Mouse (Mus musculus): ENCODE results near the gene Gm28042. TPM values are rescaled to one million over a fixed set of nuclear protein-coding genes. Genes with fewer than 3 reads are reported as not detected.

Gene Gm28042
- total RNA-seq, 2 experiments from 2014 or later = 1.0 TPM; not detected in 1

DNA sequence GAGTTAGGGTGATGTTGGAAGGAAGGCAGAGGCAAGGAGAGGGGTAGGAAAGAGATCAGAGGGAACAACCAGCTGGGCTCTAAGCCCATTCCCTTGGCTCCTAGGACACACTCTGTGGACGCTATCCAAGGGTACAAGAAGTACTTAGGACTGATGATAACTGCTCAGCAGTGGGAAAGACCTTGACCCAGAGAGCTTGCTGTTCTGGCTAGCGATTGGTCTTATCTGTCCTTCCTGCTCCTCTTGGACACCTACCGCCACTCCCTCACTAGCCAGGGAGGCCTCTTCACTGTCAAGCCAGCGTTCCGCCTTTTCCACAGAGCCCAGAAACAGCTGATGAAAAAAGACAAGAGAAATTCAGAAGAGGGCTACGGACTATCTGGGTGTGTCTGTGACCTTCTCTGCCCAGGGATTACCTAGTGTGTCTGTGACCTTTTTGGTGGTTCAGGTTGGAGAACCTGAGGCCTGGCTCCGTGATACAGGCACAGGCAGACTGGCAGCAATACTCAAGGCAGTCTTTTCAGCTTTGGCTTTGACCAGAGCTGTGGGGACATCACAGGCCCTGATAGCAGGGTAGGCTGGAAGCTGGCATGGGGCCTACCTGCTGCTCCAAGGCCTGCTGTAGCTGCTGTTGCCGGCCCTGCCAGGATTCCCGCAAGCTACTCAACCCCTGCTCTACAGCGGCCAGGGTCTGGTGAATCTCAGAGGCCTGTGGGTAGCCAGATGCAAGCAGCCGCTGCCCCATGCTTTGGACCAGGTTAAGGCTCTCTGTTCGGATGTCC, 27.7 kb downstream of the Gm28042 start:
- ATAC-seq (replicated peaks; ENCODE audit: poor library complexity, severe bottlenecking) = no peak

DNA sequence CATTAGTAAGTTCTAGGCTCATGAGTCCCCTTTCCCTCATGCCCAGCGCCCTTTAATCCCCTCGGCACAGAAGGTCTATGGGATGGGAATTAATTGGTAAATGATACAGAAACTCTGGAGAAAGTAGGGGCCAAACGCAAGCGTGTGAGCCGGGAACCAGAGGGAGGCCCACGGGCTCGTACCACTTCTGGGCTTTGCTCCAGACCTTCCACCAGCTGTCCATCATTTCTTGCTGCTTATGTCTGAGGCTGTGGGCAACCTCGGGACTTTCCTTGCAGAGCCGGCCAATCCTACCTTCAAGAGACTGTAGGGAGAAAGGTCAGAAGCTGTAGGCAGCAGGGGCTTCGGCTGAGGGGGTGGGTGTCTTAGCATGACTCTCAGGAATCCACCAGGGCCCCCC, 28.6 kb downstream of the Gm28042 start:
- ATAC-seq (replicated peaks; ENCODE audit: poor library complexity, severe bottlenecking) = no peak

DNA sequence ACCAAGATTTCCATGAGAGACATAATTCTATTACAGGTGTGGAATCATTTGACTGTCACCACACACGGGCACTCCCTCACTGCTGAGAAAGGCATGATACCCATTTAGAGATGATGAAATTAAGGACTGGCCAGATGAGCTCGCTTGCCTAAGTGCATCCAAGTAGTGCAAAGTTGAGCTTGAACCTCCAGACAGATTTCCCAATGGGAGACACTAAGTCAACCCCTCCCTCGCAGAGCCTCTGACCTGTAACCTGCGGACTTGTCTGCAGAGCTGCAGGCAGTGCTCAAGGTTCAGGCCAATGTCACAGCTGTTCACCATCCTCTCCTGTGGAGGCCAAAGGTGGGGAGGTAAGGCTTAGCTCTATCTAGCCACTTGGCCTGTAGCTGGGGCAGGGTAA, 31.5 kb downstream of the Gm28042 start:
- ATAC-seq (replicated peaks; ENCODE audit: poor library complexity, severe bottlenecking) = no peak

DNA sequence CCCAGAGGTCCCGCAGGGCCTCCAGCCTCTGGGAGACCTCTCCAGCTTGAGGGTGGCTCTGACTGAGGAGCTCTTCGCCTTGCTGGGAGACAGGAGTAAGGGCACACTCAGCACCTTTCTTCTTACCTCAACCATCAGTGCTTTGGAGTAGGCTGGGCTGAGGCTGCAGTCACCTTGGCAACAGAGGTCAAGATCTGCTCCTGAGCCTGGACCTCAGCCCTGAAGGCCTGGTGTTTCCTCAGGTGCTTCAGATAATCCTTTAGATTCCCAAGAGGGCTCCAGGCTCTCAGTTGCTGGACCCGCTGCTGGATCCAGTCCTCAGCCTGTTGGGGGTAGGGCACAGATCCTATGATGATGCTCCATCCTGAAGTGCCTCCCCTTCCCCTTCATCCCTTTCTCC, 32.2 kb downstream of the Gm28042 start:
- ATAC-seq (replicated peaks; ENCODE audit: poor library complexity, severe bottlenecking) = no peak

DNA sequence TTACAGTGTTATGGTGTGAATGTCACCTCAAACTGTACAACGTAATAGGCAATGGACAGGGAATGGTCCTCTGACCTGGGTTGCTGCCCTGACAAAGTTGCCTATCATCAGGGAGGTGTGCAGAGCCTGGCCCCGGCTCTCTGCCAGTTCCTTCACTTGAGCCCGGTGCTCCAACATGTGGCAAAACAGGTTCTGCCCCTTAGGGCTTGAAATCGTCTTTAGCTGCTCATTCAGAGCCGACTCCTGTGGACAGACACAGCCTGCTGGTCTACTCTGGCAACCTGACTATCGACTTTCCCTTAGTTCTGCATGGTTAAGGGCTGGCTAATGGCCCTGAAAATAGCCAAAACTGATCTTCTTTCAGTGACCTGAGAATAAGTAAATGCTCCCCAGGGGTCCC, 32.9 kb downstream of the Gm28042 start:
- ATAC-seq (replicated peaks; ENCODE audit: poor library complexity, severe bottlenecking) = no peak

DNA sequence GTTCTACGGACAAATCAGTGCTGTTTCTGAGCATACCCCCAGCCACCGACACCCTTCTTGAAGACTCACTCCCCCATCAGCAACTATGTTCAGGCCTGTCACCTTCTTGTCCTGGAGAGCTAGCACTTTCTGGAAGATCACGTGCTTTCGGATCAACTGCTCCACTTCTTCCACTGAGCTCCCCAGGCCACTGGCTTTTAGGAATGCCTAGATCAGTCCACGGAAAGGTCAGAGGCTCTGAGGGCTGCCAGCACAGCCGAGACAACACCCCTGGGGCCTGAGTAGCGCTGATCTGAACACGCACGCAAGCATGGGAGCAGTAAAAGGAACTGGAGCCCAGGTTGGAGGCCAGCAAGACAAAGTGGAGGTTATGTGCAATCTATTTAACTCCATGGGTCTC, 33.4 kb downstream of the Gm28042 start:
- no peak for ATAC-seq (replicated peaks; ENCODE audit: poor library complexity, severe bottlenecking)

DNA sequence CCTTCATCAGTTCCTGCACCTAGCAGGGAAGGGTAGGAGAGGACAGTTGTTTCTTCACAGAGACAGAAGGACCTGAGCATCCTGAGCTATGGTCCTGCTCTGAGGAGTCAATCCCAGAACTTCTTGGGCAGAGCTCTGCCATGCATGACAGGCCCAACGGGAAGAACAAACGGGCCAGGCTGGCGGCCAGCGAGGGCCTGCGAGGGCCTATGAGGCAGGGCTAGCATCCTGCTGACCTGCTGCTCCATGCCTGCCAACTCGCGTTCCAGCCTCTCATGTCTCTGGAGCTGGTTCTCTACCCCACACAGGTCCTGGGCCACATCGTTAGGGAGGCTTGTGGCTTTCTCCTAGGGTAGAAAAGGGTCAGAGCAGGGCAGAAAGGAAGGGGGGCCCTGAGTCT, 35.0 kb downstream of the Gm28042 start:
- ATAC-seq (replicated peaks; ENCODE audit: poor library complexity, severe bottlenecking) = no peak

DNA sequence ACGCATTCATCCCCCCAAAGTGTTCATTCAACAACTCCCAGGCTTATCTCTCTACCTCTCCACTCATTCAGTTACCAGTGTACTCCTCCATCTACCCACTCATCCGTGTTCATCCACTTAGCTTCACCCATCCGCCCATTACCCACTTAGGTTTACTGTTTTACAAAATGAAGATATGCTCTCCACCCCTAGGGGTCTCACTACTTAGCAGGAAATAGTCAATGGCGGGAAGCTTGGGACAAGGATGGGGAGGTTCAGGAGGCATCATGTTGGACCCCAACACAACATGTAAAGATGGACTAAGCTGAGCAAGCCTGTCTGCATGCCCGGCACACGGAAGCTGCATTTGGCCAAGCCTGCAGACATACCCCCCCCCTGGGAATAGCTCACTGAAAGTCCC, 37.3 kb downstream of the Gm28042 start:
- ATAC-seq (replicated peaks; ENCODE audit: poor library complexity, severe bottlenecking) = no peak

DNA sequence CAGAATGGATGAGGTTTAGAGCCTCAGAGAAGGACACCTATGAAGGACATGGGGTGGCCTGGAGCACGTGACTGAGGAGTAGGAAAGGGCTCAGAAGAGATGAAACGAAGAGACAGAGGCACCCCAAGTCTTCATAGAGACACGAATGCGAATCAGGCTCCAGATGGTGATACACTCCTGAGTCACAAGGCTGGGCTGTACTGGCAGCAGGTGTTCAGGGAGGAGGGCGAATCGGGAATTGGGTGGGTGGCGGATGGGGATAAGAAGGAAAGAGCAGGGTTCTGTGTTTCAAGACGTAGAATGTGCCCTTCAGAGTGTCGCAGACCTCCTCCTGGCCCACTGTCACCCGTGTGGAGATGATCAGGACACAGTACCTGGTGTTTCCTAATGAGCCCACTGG, 38.0 kb downstream of the Gm28042 start:
- no peak for ATAC-seq (replicated peaks; ENCODE audit: poor library complexity, severe bottlenecking)

DNA sequence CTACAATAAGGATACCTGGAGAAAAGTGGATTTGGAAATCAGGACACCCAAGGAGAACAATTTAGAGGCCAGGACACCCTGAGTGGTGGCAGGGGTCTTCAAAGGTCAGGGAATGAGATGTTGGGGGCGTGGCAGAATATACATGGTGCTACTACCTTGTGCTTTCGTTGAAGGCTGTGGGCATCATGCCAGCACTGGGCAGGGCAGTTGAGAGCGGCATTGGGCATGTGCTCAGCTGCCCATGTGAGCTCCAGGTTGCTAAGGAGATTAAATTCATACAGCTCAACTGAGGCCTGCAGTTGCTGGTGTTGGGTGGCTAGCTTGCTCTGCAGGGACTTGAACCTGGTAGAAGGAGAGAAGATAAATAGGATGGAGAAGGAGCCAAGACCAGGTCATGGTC, 38.9 kb downstream of the Gm28042 start:
- no peak for ATAC-seq (replicated peaks; ENCODE audit: poor library complexity, severe bottlenecking)

DNA sequence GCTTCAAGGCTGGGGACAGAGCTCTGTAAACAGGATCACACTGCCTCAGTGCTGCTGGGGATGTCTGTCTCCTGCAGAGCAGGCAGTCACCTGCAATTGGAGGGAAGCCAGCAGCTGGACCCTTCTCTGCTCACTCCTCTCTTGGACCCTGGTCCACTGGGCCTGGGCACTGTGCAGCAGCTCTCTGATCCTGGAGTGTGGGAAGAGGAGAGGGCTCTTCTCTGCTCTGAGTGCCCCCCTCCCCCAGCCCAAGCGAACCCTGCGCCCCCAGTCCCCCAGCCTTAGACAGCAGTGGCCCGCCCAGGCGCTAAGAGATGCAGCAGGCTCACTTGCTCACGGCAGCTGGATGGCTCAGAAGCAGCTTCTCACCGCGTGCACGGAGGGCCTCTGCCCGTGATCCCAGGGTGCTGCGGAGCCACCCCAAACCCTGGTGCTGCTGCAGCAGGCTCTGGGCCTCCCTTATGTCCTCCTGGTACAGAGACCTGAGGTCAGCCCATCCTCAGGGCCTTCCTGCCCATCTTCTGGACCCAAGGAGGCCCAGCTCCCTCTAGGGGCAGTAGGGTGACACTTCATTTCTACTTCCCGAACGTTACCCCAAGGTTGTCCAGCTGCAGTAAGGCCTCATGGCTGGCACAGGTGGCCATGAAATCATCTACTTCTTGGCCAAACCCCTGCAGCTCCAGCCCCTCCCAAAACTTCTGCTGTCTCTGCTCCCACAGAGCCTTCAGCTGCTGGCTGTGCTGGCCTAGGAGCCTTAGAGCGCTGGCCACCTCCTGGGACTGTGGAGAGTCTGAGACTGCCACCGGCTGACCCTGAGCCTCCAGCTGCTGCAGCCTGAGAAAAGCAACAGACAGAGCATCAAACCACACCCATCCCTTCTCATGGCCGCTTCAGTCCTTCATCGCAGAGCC, 41.5 kb downstream of the Gm28042 start:
- ATAC-seq (replicated peaks; ENCODE audit: poor library complexity, severe bottlenecking) = peak; percentile 67

DNA sequence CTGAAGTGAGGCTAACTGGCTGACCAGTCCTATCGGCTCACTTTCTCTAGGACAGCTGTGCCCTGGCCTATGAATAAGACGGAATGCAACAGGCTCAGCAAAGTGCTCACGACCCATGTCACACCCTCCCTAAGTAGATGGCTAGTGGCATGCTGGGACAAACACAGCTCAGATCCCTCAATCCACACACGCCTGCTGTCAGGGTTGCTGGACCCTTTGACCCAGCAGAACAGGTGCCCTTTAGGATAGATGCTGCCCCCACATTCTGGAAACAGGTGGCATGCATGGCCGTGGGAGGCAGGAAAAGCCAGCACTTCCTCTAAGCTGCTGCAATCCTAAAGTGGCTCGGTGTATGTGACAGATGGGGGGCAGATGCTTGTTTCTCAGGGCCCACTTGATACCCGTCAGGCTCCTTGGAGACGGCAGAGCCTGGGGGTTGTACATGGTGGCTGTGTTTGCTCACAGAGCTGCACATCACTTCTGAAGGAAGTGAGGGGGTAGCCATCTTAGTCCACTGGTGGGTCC, 42.2 kb downstream of the Gm28042 start:
- ATAC-seq (replicated peaks; ENCODE audit: poor library complexity, severe bottlenecking) = no peak

DNA sequence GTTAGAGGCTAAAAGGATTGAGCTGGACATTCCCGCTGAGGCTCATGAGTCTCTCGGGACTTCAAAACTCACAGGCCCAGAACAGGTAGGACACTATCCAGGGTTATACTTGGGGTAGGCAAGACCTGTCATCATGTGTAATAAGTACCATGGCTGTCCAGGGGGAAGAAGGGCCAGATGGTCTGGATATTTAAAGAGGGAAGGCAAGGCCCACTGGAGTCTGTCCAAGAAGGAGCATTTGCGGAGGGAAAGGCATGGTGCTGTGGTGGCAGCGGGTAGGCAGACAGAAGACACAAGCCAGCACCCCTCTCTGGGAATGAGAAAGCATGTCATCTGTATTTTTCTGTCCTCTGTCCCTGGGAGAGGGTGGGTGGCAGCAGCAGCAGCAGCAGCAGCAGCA, 46.8 kb downstream of the Gm28042 start:
- ATAC-seq (replicated peaks; ENCODE audit: poor library complexity, severe bottlenecking) = no peak

DNA sequence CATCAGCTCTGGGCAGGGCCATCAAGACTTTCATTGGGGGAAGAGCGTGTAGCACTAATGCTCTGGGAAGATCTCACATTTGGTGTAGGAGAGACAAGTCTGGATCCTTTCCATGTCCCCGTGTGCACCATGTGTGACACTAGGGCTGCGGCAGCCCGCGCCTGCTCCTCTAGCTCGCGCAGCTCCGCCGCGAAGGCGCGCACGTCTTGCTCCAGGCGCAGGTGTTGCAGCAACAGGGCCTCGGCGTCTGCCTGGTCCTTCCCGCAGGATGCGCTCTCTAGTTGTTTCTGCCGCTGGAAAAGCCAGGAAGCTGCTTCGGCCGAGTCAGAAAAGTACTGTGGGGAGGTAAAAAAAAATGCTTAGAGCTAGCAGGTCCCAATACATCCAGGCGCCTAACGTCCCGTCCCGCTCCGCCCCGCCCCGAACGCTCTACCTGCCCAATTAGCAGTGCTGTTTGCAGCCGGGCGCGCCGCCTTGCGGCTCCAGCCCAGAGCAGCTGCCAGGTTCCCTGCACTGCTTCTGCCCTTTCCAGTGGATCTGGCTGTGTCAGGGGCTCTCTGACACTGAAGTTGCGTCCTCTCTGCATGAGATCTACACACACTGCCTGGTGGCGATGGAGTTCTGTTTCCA, 48.9 kb downstream of the Gm28042 start:
- ATAC-seq (replicated peaks; ENCODE audit: poor library complexity, severe bottlenecking) = peak; percentile 82

DNA sequence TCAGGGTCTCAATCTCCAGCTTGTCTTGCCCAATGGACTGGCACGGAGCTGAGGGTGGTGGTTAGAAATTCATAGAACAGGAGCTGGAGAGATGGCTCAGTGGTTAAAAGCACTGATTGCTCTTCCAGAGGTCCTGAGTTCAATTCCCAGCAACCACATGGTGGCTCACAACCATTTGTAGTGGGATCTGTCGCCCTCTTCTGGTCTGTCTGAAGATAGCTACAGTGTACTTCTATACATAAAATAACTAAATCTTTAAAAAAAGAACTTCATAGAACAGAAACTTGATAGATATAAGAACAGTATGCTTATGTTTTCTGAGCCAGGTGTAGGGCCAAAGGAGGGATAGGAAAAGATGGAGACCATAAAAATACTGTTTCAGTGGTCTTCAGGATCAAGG, 55.1 kb downstream of the Gm28042 start:
- ATAC-seq (replicated peaks; ENCODE audit: poor library complexity, severe bottlenecking) = no peak

DNA sequence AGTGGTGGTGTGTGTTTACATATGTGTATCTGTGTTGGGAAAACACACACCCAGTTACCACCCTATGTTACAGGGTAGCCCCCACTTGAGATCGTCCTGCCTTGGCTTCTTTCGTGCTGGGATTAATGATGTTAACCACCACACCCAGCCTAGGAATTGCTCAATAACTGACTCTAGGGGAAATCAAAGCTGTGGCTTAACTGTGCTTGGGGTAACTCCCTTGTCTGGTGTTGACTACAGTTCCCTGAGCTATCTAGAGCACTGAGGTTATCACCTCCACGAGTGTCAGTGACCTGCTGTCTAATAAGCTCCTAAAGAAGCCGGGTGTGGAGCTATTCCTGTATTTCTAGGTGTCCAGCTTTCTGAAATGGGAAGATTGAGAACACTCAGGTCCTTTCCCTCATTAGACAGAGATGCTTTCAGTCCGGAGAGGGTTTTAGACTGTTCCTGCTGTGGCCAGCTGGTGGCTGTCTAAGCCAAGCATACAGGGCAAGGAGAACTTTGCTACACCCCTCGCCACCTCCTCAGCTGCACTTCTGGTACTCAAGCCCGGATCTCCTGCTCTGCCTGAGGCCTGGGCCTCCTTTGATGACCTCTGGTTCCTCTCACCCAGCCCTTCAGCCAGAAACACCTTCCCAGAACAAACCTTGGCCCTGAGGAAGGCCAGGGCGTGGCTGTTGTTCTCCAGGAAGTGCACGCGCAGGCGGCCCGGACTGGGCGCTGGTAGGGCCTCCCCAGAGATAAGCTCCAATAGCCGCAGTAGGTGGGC, 57.5 kb downstream of the Gm28042 start:
- peak; percentile 54 for ATAC-seq (replicated peaks; ENCODE audit: poor library complexity, severe bottlenecking)

DNA sequence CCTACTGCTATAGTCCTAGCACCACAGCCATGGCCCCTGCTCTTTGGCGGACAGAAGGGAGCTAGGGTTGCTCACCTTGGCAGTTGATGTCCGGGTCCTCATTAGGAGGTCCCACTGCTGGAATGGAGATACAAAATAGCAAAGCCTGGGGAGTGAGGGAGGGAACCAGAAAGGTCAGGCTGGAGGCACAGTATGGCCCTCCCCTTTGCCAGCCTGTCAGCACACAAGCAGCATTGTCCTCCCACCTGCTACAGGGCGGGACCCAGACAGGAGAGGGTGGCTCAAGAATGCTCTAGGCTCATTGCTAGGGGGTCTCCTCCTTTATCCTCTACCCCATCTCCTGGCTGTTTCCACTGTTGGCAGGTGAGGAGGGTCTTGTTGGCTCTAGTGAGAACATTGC, 58.7 kb downstream of the Gm28042 start:
- ATAC-seq (replicated peaks; ENCODE audit: poor library complexity, severe bottlenecking) = no peak

DNA sequence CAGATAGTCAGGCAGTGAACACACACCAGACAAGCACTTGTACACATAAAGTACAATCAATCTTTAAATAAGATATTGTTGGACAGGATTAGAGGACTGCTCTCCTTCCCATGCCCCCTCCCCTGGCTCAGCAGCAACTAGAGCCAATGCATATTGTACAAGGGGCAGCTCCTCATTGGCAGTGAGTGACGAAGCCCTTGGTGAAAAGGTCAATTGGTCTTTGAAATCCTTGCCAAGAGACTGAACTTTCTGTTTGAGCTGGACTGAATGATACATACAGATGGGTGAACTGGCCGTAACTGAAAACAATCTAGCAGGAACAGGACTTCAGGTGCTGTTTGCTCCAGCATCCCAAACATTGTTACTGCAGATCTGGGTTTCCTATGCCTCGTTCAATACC, 60.1 kb downstream of the Gm28042 start:
- ATAC-seq (replicated peaks; ENCODE audit: poor library complexity, severe bottlenecking) = no peak

DNA sequence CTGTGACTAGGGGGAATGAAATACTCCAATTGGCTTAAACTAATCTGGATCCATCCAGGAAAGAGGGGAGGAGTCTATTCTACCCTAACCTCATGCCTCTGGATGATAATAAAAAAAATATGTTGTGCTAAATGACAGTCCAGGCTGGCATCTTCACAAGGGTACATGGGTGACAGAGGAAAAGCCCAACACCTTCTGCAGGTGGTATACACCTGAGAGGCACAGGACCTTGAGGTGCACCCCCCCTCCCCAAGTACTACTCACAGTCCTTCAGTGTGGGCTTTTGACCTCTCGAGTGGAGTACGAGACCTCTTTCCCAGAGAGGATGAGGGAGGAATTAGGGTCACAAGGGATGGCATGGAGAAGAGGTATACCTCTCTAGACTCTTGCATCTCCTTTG, 60.6 kb downstream of the Gm28042 start:
- no peak for ATAC-seq (replicated peaks; ENCODE audit: poor library complexity, severe bottlenecking)

DNA sequence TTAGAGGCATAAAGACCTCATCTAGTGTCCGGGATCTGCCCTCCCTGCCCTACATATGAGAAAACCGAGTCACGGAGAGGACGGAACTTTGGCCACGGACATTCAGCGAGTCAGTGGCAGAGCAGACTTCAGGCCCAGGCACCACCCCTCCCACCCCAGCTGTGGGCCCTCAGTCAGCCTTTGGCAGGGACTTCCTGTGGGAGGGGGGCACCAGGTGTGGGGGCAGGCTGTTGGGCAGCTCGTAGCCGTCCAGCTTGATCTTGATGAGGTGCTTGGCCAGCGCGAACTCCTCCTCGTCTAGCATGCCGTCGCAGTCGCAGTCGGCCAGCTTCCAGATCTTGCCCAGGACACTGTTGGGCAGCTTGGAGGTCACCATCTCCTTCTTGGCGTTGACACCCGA, 63.7 kb downstream of the Gm28042 start:
- no peak for ATAC-seq (replicated peaks; ENCODE audit: poor library complexity, severe bottlenecking)

Data from granulocyte monocyte progenitor cell, adult 5-6 weeks (primary cell).